Mouse (Mus musculus) G1E (cell line): ENCODE measurements around the gene Snx6.
"Not testable (repeated sequence)": the region's sequence is repeated elsewhere in the genome, so short reads cannot be mapped to it uniquely, and the experiment has no call there.

Experiments
- CTCF ChIP-seq: IDR thresholded peaks from 2 replicates; pipeline ENCODE4 v1.5.1; 2012; ENCODE audit warnings: low read depth, low read length, inconsistent platforms, mixed read lengths
- GATA1 ChIP-seq: IDR thresholded peaks from 2 replicates; pipeline ENCODE4 v1.6.1; 2012; ENCODE audit warnings: borderline replicate concordance, low read length, inconsistent platforms, mixed read lengths
- GATA2 ChIP-seq: IDR thresholded peaks from 2 replicates; pipeline ENCODE4 v1.6.1; 2012; ENCODE audit warnings: low read depth, low read length, inconsistent platforms, borderline replicate concordance
- POLR2AphosphoS5 ChIP-seq: IDR thresholded peaks from 2 replicates; pipeline ENCODE4 v1.6.1; 2012; ENCODE audit warnings: low read depth, low read length, inconsistent platforms; ENCODE audit not compliant: insufficient replicate concordance

GRCm38 (mm10) chr12:54737891-54738660 is 57.4 kb downstream of the Snx6 start:
- TF ChIP-seq CTCF, POLR2AphosphoS5, GATA1, GATA2: not testable (repeated sequence)
